Mouse (Mus musculus) kidney, embryonic 15.5 days (tissue): Measurements from ENCODE around the gene Naa40. TPM values are rescaled to one million over a fixed set of nuclear protein-coding genes. Genes with fewer than 3 reads are reported as not detected.

Experiments
- ATAC-seq: fragments of 200-750 bp; cut with Nextera tagmentation; replicated peaks from 2 replicates; pipeline ENCODE4 v1.8.0; 2017; ENCODE audit warnings: moderate TSS enrichment; ENCODE audit not compliant: low FRiP score
- H3K27ac ChIP-seq: fragments of 300-500 bp; sonication (generic); 2 replicates; pipeline ENCODE4 v1.5.1; 2015; ENCODE audit warnings: mild to moderate bottlenecking, inconsistent platforms
- H3K27me3 ChIP-seq: fragments of 300-500 bp; sonication (generic); 2 replicates; pipeline ENCODE4 v1.6.1; 2015; ENCODE audit warnings: inconsistent platforms
- H3K36me3 ChIP-seq: fragments of 300-500 bp; sonication (generic); 2 replicates; pipeline ENCODE4 v1.6.1; 2015; ENCODE audit warnings: inconsistent platforms
- H3K4me1 ChIP-seq: fragments of 300-500 bp; sonication (generic); 2 replicates; pipeline ENCODE4 v1.6.1; 2015; ENCODE audit warnings: inconsistent platforms
- H3K4me2 ChIP-seq: fragments of 300-500 bp; sonication (generic); 2 replicates; pipeline ENCODE4 v1.6.1; 2015; ENCODE audit warnings: moderate library complexity, mild to moderate bottlenecking, inconsistent platforms
- H3K4me3 ChIP-seq: fragments of 300-500 bp; sonication (generic); replicated peaks from 2 replicates; pipeline ENCODE4 v1.5.1; 2015; ENCODE audit warnings: mild to moderate bottlenecking, inconsistent platforms
- H3K9ac ChIP-seq: fragments of 300-500 bp; sonication (generic); 2 replicates; pipeline ENCODE4 v1.6.1; 2015; ENCODE audit warnings: mild to moderate bottlenecking, inconsistent platforms
- H3K9me3 ChIP-seq: fragments of 300-500 bp; sonication (generic); replicated peaks from 2 replicates; pipeline ENCODE4 v1.6.1; 2016; ENCODE audit warnings: inconsistent platforms
- WGBS: fragments of 180-500 bp; shearing (Covaris S2); methylation state at CpG from one replicate; pipeline ENCODE4 v1.1.7; 2015; ENCODE audit warnings: mixed read lengths; 5-methylcytosine and 5-hydroxymethylcytosine counted together
- polyA plus RNA-seq: library from polyadenylated mRNA; unstranded; fragments of >200 nt; fragmentation: Nextera tagmentation; extraction: Ambion mirVana; gene quantifications from 2 replicates; pipeline ENCODE4 v1.2.1, GENCODE M21; 2015

The Naa40 gene
- polyA plus RNA-seq, 1 experiment from 2014 or later: 75.3 TPM

DNA sequence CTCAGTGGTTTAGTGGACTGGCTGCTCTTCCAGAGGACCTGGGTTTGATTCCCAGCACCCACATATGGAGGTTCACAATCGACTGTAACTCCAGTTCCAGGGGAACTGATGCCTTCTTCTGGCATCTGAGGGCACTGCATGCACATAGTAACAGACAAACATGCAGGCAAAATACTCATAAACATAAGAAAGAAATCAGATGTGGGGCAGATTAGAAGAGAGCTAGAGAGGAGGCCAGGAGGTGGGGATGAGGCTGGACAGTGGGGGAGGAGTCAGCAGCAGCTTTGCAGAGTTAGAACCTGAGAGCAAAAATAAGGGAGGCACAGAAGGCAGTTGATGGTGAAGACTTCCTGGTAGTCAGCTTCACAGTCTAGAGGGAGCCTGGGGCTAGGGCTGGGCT, 21.6 kb upstream of the Naa40 start:
- Histone ChIP-seq H3K4me1 (peaks cover 35% of the 10 kb centered on the region), H3K36me3 (no peaks in the 10 kb centered on the region), H3K9me3 (no peaks in the 10 kb centered on the region), H3K4me2 (no peak overlapping the region), H3K27ac (no peak overlapping the region), H3K27me3 (no peaks in the 10 kb centered on the region), H3K4me3 (no peak overlapping the region), H3K9ac (no peak overlapping the region)
- no peak for ATAC-seq
- WGBS: 91% methylated on average over 1 of the region's 1 CpGs

DNA sequence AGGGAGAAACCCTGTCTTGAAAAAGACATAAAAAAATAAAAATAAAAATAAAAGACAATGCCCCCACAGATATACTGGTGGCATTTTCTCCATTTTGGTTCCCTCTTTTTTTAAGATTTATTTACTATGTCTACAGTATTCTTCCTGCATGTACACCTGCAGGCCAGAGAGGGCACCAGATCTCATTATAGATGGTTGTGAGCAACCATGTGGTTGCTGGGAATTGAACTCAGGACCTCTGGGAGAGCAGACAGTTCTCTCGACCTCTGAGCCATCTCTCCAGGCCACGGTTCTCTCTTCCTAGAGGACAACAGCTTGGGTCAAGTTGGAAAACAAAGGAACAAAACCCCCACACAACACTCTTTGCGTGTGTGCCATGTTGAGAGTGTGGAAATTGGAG, 21.0 kb upstream of the Naa40 start:
- Histone ChIP-seq H3K4me1 (peaks cover 29% of the 10 kb centered on the region), H3K27me3 (no peaks in the 10 kb centered on the region)
- ATAC-seq: no peak

DNA sequence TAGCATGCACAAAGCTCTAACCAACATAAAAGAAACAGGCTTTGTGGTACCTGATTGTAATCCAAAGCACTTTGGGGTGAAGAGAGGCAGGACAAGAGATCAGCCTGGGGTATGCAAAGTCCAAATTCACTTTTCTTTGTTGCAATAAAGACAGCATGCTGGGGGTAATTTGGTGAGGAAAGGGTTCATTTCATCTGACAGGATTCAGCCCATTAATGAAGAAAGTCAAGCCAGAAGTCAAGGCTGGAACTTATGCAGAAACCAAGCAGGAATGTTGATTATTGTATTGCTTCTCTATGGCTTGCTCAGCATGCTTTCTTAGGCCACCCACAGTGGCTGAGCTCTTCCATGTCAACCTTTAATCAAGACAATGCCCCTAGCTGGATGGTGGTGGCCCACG, 20.5 kb upstream of the Naa40 start:
- H3K27me3 ChIP-seq: no peaks in the 10 kb centered on the region
- H3K9me3 ChIP-seq: no peaks in the 10 kb centered on the region
- peaks cover 24% of the 10 kb centered on the region for H3K4me1 ChIP-seq
- H3K36me3 ChIP-seq: no peaks in the 10 kb centered on the region
- no peak for ATAC-seq
- no peak overlapping the region for H3K27ac ChIP-seq
- H3K4me3 ChIP-seq: no peak overlapping the region
- H3K9ac ChIP-seq: no peak overlapping the region
- 86% methylated on average over 1 of the region's 1 CpGs for WGBS
- H3K4me2 ChIP-seq: no peak overlapping the region

More for the DNA sequence above, 21.0 kb upstream of the Naa40 start:
- Histone ChIP-seq H3K4me2 (no peak overlapping the region), H3K9ac (no peak overlapping the region), H3K27ac (no peak overlapping the region), H3K36me3 (no peaks in the 10 kb centered on the region), H3K9me3 (no peaks in the 10 kb centered on the region), H3K4me3 (no peak overlapping the region)
- 98% methylated on average over 3 of the region's 3 CpGs for WGBS

DNA sequence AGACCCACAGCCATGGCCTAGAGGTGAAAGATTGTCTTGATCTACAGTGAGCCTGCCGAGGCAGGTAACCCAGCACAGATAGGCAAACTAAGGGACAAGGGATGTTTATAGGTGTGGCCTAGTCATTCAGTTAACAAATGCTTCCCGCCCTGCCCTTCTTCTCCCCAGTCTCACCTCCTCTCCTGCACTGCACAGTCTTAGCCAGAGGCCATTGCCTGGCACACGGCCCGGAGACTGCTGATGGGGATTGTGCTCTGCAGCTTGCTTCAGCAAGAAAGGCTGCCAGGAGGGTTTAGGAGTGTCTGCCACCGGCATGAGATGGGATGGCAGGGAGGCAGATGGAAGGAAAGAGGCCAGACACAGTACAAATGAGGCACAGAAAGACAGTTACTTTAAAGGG, 16.9 kb upstream of the Naa40 start:
- 81% methylated on average over 5 of the region's 5 CpGs for WGBS
- no peaks in the 10 kb centered on the region for H3K4me1 ChIP-seq
- no peak overlapping the region for H3K27ac ChIP-seq
- H3K27me3 ChIP-seq: no peaks in the 10 kb centered on the region
- H3K9me3 ChIP-seq: no peaks in the 10 kb centered on the region
- no peak overlapping the region for H3K4me2 ChIP-seq
- H3K36me3 ChIP-seq: no peaks in the 10 kb centered on the region
- H3K9ac ChIP-seq: no peak overlapping the region
- H3K4me3 ChIP-seq: no peak overlapping the region
- ATAC-seq: no peak

DNA sequence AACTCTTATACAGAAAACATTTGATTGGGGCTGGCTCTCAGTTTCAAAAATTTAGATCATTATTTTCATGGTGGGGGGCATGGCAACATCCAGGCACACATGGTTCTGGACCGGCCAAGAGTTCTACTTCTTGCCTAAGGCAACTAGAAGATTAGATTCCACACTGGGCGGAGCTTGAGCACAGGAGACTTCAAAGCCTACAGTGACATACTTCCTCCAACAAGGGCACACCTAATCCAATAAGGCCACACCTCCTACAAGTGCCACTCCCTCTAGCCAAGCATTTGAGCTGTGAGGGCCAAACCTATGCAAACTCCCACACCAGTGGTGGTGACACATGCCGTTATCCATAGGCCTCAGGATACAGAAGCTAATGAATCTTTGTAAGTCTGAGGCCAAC, 5.0 kb upstream of the Naa40 start:
- Histone ChIP-seq H3K36me3 (no peaks in the 10 kb centered on the region), H3K4me2 (no peak overlapping the region), H3K4me3 (no peak overlapping the region), H3K9me3 (no peaks in the 10 kb centered on the region), H3K4me1 (peaks cover 7% of the 10 kb centered on the region), H3K27ac (no peak overlapping the region), H3K27me3 (no peaks in the 10 kb centered on the region), H3K9ac (no peak overlapping the region)
- WGBS: 80% methylated on average over 3 of the region's 3 CpGs
- no peak for ATAC-seq

DNA sequence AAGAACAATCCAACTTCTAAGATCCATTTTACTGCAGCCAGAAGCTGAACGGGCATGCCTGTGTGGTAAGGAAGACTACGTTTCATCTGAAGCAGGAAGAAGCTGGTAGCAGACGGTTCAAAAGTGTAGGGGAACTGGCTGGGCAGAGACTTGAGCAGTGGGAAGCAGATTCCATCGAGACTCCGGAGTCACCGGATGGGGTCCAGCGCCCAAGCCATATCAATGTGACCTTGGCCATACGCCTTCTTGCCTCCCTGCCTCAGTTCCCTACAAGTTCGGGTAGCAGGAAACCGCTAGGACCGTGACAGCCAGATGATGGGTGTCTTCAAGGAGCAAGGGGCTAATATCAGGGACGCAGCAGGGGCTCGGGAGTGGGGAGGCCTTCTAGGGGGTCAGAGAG, 692 bp downstream of the Naa40 start:
- under 1% methylated on average over 13 of the region's 13 CpGs for WGBS
- H3K27ac ChIP-seq: peak overlapping the region; percentile 89
- peaks cover 40% of the 10 kb centered on the region for H3K4me1 ChIP-seq
- H3K4me2 ChIP-seq: peak overlapping the region; percentile 91
- H3K36me3 ChIP-seq: peaks cover 17% of the 10 kb centered on the region
- H3K27me3 ChIP-seq: no peaks in the 10 kb centered on the region
- no peaks in the 10 kb centered on the region for H3K9me3 ChIP-seq
- H3K4me3 ChIP-seq: peak overlapping the region; percentile 87
- ATAC-seq: peak; percentile 17
- H3K9ac ChIP-seq: peak overlapping the region; percentile 84

DNA sequence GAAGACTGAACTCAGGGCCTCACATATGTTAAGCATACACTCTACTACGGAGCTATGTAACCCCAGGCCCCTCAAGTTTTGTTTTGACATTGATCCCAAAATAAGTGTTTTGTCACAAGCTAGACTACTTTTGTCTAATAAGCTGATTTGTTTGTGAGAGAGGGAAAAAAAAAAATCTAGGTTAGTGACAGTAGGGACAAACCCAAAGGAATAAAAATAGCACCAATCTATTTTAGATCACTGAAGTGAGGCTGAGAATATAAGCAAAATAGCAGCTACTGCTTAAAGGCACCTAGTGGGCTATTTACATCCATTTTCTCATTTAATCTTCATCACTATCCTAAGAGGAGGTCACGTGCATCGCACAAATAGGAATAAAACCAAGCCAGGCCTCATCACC, 1.4 kb downstream of the Naa40 start:
- peak overlapping the region; percentile 87 for H3K4me3 ChIP-seq
- H3K27me3 ChIP-seq: no peaks in the 10 kb centered on the region
- H3K4me1 ChIP-seq: peaks cover 40% of the 10 kb centered on the region
- H3K9ac ChIP-seq: peak overlapping the region; percentile 84
- 82% methylated on average over 3 of the region's 3 CpGs for WGBS
- ATAC-seq: no peak
- no peaks in the 10 kb centered on the region for H3K9me3 ChIP-seq
- H3K36me3 ChIP-seq: peaks cover 18% of the 10 kb centered on the region
- peak overlapping the region; percentile 91 for H3K4me2 ChIP-seq
- H3K27ac ChIP-seq: 0 out of 2 replicates have a peak overlapping the region, but pooled peaks have one; percentile 48

DNA sequence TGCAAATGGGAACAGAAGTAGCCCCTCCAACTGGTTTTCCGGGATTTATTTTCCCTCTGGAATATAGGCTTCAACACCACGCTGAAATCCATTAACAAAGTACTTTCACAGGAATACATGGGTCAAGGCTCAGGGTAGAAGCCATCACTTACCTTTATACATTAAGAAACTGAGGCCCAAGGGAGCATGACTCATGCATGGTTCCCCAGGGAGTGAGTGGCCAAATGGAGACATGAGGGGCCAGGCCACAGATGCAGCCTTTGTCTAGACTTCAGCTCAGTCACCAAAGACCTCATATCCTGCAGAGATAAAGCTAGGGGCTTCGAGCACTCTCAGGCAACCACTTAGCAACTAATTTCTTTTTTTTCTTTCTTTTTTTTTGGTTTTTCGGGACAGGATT, 4.2 kb downstream of the Naa40 start:
- no peak overlapping the region for H3K4me3 ChIP-seq
- no peak overlapping the region for H3K4me2 ChIP-seq
- no peak overlapping the region for H3K9ac ChIP-seq
- H3K36me3 ChIP-seq: peaks cover 46% of the 10 kb centered on the region
- H3K9me3 ChIP-seq: no peaks in the 10 kb centered on the region
- no peak for ATAC-seq
- no peak overlapping the region for H3K27ac ChIP-seq
- 83% methylated on average over 4 of the region's 4 CpGs for WGBS
- H3K4me1 ChIP-seq: peaks cover 39% of the 10 kb centered on the region
- H3K27me3 ChIP-seq: no peaks in the 10 kb centered on the region

DNA sequence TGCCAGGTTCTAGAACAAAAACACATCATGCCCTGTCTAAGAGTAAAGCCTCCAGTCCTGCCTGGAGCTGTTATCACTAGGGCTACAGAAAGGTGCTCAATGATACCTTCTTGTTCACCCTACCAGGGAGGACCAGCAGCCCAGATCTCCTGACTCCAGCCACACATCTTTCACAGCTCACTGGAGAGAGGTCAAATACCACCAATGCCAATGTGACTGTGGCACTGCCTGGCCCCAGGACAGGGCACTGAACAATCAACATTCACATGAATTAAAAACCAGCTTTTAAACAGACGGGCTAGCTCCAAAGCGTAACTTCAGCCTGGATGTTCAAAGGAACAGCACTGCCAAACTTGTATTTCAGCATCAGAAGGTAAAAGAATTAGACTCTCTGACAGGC, 5.0 kb downstream of the Naa40 start:
- Histone ChIP-seq H3K4me3 (no peak overlapping the region), H3K9me3 (no peaks in the 10 kb centered on the region), H3K27ac (no peak overlapping the region), H3K4me2 (no peak overlapping the region), H3K36me3 (peaks cover 53% of the 10 kb centered on the region), H3K4me1 (peaks cover 33% of the 10 kb centered on the region), H3K27me3 (no peaks in the 10 kb centered on the region), H3K9ac (0 out of 2 replicates have a peak overlapping the region, but pooled peaks have one; percentile 14)
- ATAC-seq: no peak
- WGBS: 76% methylated on average over 2 of the region's 2 CpGs

DNA sequence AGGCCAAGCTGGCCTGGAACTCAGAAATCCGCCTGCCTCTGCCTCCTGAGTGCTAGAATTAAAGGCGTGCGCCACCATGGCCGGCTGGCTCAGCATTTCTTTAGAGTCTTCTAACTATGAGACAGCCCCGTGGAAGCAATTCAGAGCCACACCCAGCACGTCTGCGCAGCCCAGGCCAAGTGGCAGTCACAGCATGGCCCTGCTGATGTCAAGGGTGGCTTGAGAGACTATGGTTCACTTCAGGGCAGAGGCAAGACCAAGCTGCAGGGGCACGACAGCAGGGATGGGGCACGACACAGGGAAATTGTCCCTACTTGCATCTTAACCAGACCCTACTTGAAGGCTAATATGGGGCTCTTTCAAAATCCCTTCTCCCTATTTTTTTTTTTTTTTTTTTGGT, 5.5 kb downstream of the Naa40 start:
- Histone ChIP-seq H3K36me3 (peaks cover 59% of the 10 kb centered on the region), H3K9me3 (no peaks in the 10 kb centered on the region), H3K9ac (no peak overlapping the region), H3K27ac (no peak overlapping the region), H3K27me3 (no peaks in the 10 kb centered on the region), H3K4me3 (no peak overlapping the region), H3K4me1 (peaks cover 32% of the 10 kb centered on the region), H3K4me2 (no peak overlapping the region)
- WGBS: 94% methylated on average over 9 of the region's 9 CpGs
- no peak for ATAC-seq

DNA sequence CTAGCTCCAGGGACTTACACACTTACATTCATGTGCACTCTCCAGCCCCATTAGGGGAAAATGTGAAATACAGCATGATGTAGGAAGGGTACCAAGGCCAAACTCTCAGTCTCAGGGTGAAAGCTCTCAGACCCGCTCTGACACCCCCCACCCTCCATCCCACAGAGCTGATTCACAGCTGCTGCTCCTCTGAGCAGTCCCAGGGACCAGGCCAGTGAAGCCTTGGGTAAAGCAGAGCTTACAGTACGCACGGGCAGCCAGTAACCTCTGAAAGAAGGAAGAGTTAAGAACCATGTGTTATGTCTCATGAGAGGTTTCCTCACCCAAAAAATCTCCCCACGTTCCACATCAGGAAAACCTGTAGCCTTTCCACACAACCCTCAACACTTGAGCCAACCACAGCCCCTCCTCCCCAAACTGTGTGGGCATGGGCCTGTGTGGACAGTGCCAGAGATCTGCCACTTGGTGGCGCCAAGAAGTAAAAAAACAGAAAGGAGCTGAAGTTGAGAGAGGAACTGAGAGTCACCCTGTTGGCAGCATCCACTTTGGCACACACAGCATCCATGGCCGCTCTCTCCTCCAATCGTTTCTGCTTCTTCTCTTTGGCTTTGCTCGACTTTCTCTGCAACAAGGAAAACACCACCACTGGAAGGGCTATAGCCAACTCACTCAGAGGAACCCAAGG, 6.3 kb downstream of the Naa40 start:
- no peak overlapping the region for H3K27ac ChIP-seq
- no peak overlapping the region for H3K4me2 ChIP-seq
- no peaks in the 10 kb centered on the region for H3K27me3 ChIP-seq
- WGBS: 60% methylated on average over 8 of the region's 8 CpGs
- H3K4me3 ChIP-seq: no peak overlapping the region
- peaks cover 66% of the 10 kb centered on the region for H3K36me3 ChIP-seq
- H3K9me3 ChIP-seq: no peaks in the 10 kb centered on the region
- H3K4me1 ChIP-seq: peaks cover 25% of the 10 kb centered on the region
- H3K9ac ChIP-seq: no peak overlapping the region
- peak; percentile 64 for ATAC-seq

DNA sequence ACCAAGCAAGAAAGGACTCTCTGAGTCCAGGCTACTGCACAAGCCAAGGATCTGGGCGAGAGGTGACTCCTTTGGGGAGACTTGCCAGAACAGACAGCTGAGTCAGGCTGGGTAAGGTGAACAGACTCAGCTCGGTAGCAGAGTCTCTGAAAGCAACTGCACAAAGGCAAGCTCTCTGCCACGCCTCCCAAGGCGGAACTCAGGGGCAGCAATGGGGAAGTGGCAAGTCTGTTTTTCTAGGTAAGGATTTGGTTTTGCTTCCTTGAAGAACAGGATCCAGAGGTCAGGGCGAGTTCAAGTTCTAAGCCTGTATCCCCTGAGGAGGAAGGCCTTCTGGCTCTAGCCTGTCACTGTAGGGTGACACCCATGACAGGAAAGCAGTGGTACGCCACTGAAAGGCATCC, 14.5 kb downstream of the Naa40 start:
- peaks cover 61% of the 10 kb centered on the region for H3K36me3 ChIP-seq

More for the DNA sequence above, 14.5 kb downstream of the Naa40 start:
- no peak for ATAC-seq
- Histone ChIP-seq H3K4me1 (0 out of 2 replicates have a peak, but pooled peaks cover 2% of the 10 kb centered on the region), H3K9me3 (no peaks in the 10 kb centered on the region), H3K27me3 (no peaks in the 10 kb centered on the region), H3K27ac (no peak overlapping the region), H3K4me2 (no peak overlapping the region), H3K4me3 (no peak overlapping the region), H3K9ac (no peak overlapping the region)
- WGBS: 83% methylated on average over 6 of the region's 6 CpGs
